Comparison of ENCODE assay signal across 14 mouse cellular contexts in genomic region chr10:80044087-80044486, GRCm38 (mm10). TPM values are rescaled to one million over a fixed set of nuclear protein-coding genes. Genes with fewer than 3 reads are reported as not detected.
DNase-seq lines count a peak whose midpoint lies in the region; ATAC-seq and TF ChIP-seq lines count a peak whose summit lies in the region.
"Had no signal": no experiment of that assay in that cellular context is flagged by ENCODE, and none has a peak within 500 bp of the region (broad histone marks: within the 10 kb centered on the region; RNA-seq: fewer than 3 reads in every experiment).

No protein-coding gene starts in this region.

- H3K4me3 ChIP-seq in heart, embryonic 10.5 days, result no peak overlapping the region
- H3K4me3 ChIP-seq in hindbrain, postnatal 0 days (ENCODE audit: low read length), result no peak overlapping the region
- H3K4me3 ChIP-seq in midbrain, embryonic 15.5 days, result no peak overlapping the region
- H3K4me3 ChIP-seq: erythroblast, embryonic 14.5 days had no signal

- DNase-seq in heart, embryonic 10.5 days (ENCODE audit: low spot score), result no peak
- no peak for DNase-seq in heart, adult 18-20 months
- peak; percentile 83 for DNase-seq in brain, adult 2 months (ENCODE audit: low read depth, low spot score)
- DNase-seq in hindbrain, postnatal 0 days (ENCODE audit: low spot score), result no peak
- no peak for DNase-seq in adrenal gland, postnatal 25 days
- DNase-seq in frontal cortex, postnatal 14 days (ENCODE audit: low spot score in 2 of 2), result no peak
- DNase-seq in adrenal gland, postnatal 36 days, result no peak
- DNase-seq: cerebellum, adult 18-20 months; heart, postnatal 4 days had no signal

- no peaks in the 10 kb centered on the region for H3K27me3 ChIP-seq in heart, embryonic 10.5 days (ENCODE audit: insufficient read depth, poor library complexity, severe bottlenecking)
- no peaks in the 10 kb centered on the region for H3K27me3 ChIP-seq in hindbrain, postnatal 0 days (ENCODE audit: insufficient read depth, low read length)
- no peaks in the 10 kb centered on the region for H3K27me3 ChIP-seq in midbrain, embryonic 15.5 days (replicated peaks)
- H3K27me3 ChIP-seq: CH12.LX had no signal

- peaks cover 29% of the 10 kb centered on the region for H3K4me1 ChIP-seq in heart, embryonic 10.5 days
- H3K4me1 ChIP-seq in hindbrain, postnatal 0 days (ENCODE audit: insufficient read depth, low read length), result no peaks in the 10 kb centered on the region
- H3K4me1 ChIP-seq in midbrain, embryonic 15.5 days, result peaks cover 10% of the 10 kb centered on the region; the same call in 1 of the 2 replicates

- WGBS in heart, embryonic 10.5 days, result 38% methylated on average over 4 of the region's 4 CpGs
- 13% methylated on average over 4 of the region's 4 CpGs for WGBS in hindbrain, postnatal 0 days
- WGBS in midbrain, embryonic 15.5 days, result 12% methylated on average over 4 of the region's 4 CpGs

- no peak overlapping the region for H3K9ac ChIP-seq in hindbrain, postnatal 0 days (replicated peaks; ENCODE audit: low read length)
- H3K9ac ChIP-seq in midbrain, embryonic 15.5 days, result no peak overlapping the region
- H3K9ac ChIP-seq: liver, embryonic 14.5 days had no signal

- peak overlapping the region; percentile 65; the same call in 1 of the 2 replicates for H3K27ac ChIP-seq in heart, embryonic 10.5 days
- H3K27ac ChIP-seq in hindbrain, postnatal 0 days, result peak overlapping the region; percentile 65; the same call in 1 of the 2 replicates
- peak overlapping the region; percentile 28; the same call in 1 of the 2 replicates for H3K27ac ChIP-seq in midbrain, embryonic 15.5 days
- H3K27ac ChIP-seq: liver, embryonic 14.5 days had no signal

- no peaks in the 10 kb centered on the region for H3K36me3 ChIP-seq in heart, embryonic 10.5 days
- no peaks in the 10 kb centered on the region for H3K36me3 ChIP-seq in hindbrain, postnatal 0 days (ENCODE audit: insufficient read depth, low read length)
- no peaks in the 10 kb centered on the region for H3K36me3 ChIP-seq in midbrain, embryonic 15.5 days (replicated peaks)

- no peak for ATAC-seq in hindbrain, postnatal 0 days
- ATAC-seq in midbrain, embryonic 15.5 days (replicated peaks), result no peak
- ATAC-seq: activated CD4-positive, CD25-positive, alpha-beta regulatory T cell, adult 4 months had no signal

- TF ChIP-seq CTCF in hindbrain, postnatal 0 days (IDR thresholded peaks at IDR 0.05; ENCODE audit: low read depth), result no peak

- H3K4me2 ChIP-seq in hindbrain, postnatal 0 days (ENCODE audit: low read depth, low read length), result no peak overlapping the region
- no peak overlapping the region for H3K4me2 ChIP-seq in midbrain, embryonic 15.5 days

- no peaks in the 10 kb centered on the region for H3K9me3 ChIP-seq in heart, embryonic 10.5 days
- H3K9me3 ChIP-seq in hindbrain, postnatal 0 days (ENCODE audit: low read length), result no peaks in the 10 kb centered on the region
- H3K9me3 ChIP-seq in midbrain, embryonic 15.5 days, result no peaks in the 10 kb centered on the region

RNA-seq across cellular contexts. Expression of gene Gpx4, which starts 2.9 kb away (rescaled TPM):
- polyA plus RNA-seq in heart, embryonic 10.5 days (2016; fragmentation: Nextera tagmentation; extraction: Ambion mirVana), result 767 and 797 TPM in 2 replicates
- 1,000 to 10,000 TPM in 1 of 2 experiments, 100 to 1,000 TPM in 1; 983 to 1,022 TPM for total RNA-seq in heart, adult 18-20 months (2021)
- total RNA-seq in hindbrain, postnatal 0 days (2014; rRNA removed), result 373 and 379 TPM in 2 replicates
- 757 and 762 TPM in 2 replicates for polyA plus RNA-seq in hindbrain, postnatal 0 days (2015; fragmentation: Nextera tagmentation; extraction: Ambion mirVana)
- polyA plus RNA-seq in midbrain, embryonic 15.5 days (2015; fragmentation: Nextera tagmentation; extraction: Ambion mirVana), result 522 and 546 TPM in 2 replicates
- 977 and 1,201 TPM in 2 replicates for total RNA-seq in adrenal gland, postnatal 25 days (2021)
- 1,000 to 10,000 TPM; 1,198 to 1,301 TPM for total RNA-seq in adrenal gland, postnatal 36 days (2021)

RNA-seq across cellular contexts. Expression of gene Polr2e, which starts 4.5 kb away (rescaled TPM):
- polyA plus RNA-seq in heart, embryonic 10.5 days (2016; fragmentation: Nextera tagmentation; extraction: Ambion mirVana), result 181 and 233 TPM in 2 replicates
- total RNA-seq in heart, adult 18-20 months (2021), result 10 to 100 TPM; 92.9 to 97.6 TPM
- 93.3 and 100 TPM in 2 replicates for total RNA-seq in hindbrain, postnatal 0 days (2014; rRNA removed)
- 143 TPM in 2 replicates for polyA plus RNA-seq in hindbrain, postnatal 0 days (2015; fragmentation: Nextera tagmentation; extraction: Ambion mirVana)
- polyA plus RNA-seq in midbrain, embryonic 15.5 days (2015; fragmentation: Nextera tagmentation; extraction: Ambion mirVana), result 132 and 148 TPM in 2 replicates
- total RNA-seq in adrenal gland, postnatal 25 days (2021), result 84.3 and 101 TPM in 2 replicates
- 100 to 1,000 TPM in 1 of 2 experiments, 10 to 100 TPM in 1; 92.8 to 108 TPM for total RNA-seq in adrenal gland, postnatal 36 days (2021)

RNA-seq across cellular contexts. Expression of gene Arhgap45, which starts 27.6 kb away (rescaled TPM):
- 12.0 and 16.7 TPM in 2 replicates for polyA plus RNA-seq in heart, embryonic 10.5 days (2016; fragmentation: Nextera tagmentation; extraction: Ambion mirVana)
- total RNA-seq in heart, adult 18-20 months (2021), result 1 to 10 TPM; 3.1 to 8.7 TPM
- total RNA-seq in hindbrain, postnatal 0 days (2014; rRNA removed), result 2.9 and 3.3 TPM in 2 replicates
- 1.7 and 1.8 TPM in 2 replicates for polyA plus RNA-seq in hindbrain, postnatal 0 days (2015; fragmentation: Nextera tagmentation; extraction: Ambion mirVana)
- polyA plus RNA-seq in midbrain, embryonic 15.5 days (2015; fragmentation: Nextera tagmentation; extraction: Ambion mirVana), result 1.9 and 2.2 TPM in 2 replicates
- 3.7 and 4.3 TPM in 2 replicates for total RNA-seq in adrenal gland, postnatal 25 days (2021)
- 1 to 10 TPM; 4.5 to 5.4 TPM for total RNA-seq in adrenal gland, postnatal 36 days (2021)

RNA-seq across cellular contexts. Expression of gene Abca7, which starts 47.8 kb away (rescaled TPM):
- polyA plus RNA-seq in heart, embryonic 10.5 days (2016; fragmentation: Nextera tagmentation; extraction: Ambion mirVana), result 2.8 and 4.1 TPM in 2 replicates
- total RNA-seq in heart, adult 18-20 months (2021), result 1 to 10 TPM; 6.5 to 7.6 TPM
- total RNA-seq in hindbrain, postnatal 0 days (2014; rRNA removed), result 11.6 and 19.1 TPM in 2 replicates
- polyA plus RNA-seq in hindbrain, postnatal 0 days (2015; fragmentation: Nextera tagmentation; extraction: Ambion mirVana), result 2.3 and 2.4 TPM in 2 replicates
- polyA plus RNA-seq in midbrain, embryonic 15.5 days (2015; fragmentation: Nextera tagmentation; extraction: Ambion mirVana), result 4.4 and 4.8 TPM in 2 replicates
- total RNA-seq in adrenal gland, postnatal 25 days (2021), result 24.2 and 29.1 TPM in 2 replicates
- total RNA-seq in adrenal gland, postnatal 36 days (2021), result 10 to 100 TPM; 20.2 to 20.3 TPM

RNA-seq across cellular contexts. Expression of gene Cnn2, which starts 55.7 kb away (rescaled TPM):
- 408 and 456 TPM in 2 replicates for polyA plus RNA-seq in heart, embryonic 10.5 days (2016; fragmentation: Nextera tagmentation; extraction: Ambion mirVana)
- total RNA-seq in heart, adult 18-20 months (2021), result 10 to 100 TPM; 28.3 to 32.6 TPM
- total RNA-seq in hindbrain, postnatal 0 days (2014; rRNA removed), result 17.2 and 17.9 TPM in 2 replicates
- polyA plus RNA-seq in hindbrain, postnatal 0 days (2015; fragmentation: Nextera tagmentation; extraction: Ambion mirVana), result 15.0 and 16.4 TPM in 2 replicates
- 28.6 and 34.4 TPM in 2 replicates for polyA plus RNA-seq in midbrain, embryonic 15.5 days (2015; fragmentation: Nextera tagmentation; extraction: Ambion mirVana)
- total RNA-seq in adrenal gland, postnatal 25 days (2021), result 28.3 and 29.8 TPM in 2 replicates
- total RNA-seq in adrenal gland, postnatal 36 days (2021), result 10 to 100 TPM; 30.2 to 42.9 TPM
